Mouse (Mus musculus): ENCODE results near the gene Gab1.

DNA sequence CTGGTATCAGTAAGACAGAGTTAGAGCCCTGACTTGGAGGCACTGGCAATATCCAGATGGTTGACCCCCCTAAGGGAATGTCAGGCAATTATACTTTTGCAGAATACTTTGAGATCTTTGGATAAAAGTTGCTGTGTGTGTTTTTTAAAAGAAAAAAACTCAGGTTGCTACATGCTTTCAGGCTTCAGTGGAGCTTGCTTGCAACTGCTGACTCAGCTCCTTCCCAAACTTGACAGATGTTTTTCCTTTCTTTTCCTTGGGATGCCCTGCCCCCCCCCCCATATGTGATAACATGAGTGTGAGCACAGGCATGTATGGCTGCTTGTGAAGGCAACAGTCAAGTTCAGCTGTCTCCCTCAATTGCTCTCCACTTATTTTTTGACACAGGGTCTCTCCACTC is 48.5 kb upstream of the Gab1 start:
- TF ChIP-seq GATA1 (IDR thresholded peaks at IDR 0.05; ENCODE audit: low read depth, low read length), result no peak
- TF ChIP-seq POLR2AphosphoS5 (IDR thresholded peaks at IDR 0.05; ENCODE audit: borderline replicate concordance, low read depth, low read length), result no peak
- no peak for TF ChIP-seq ZC3H11A (IDR thresholded peaks at IDR 0.05; ENCODE audit: low read depth, low read length)
- no peak for TF ChIP-seq POLR2A (IDR thresholded peaks at IDR 0.05; ENCODE audit: control insufficient read depth in 1 of 2, insufficient read depth in 1 of 2, low read depth in 1 of 2, low read length in 2 of 2, poor library complexity in 1 of 2)
- TF ChIP-seq MAX (IDR thresholded peaks at IDR 0.05; ENCODE audit: low read length), result no peak
- no peak for TF ChIP-seq HCFC1 (IDR thresholded peaks at IDR 0.05; ENCODE audit: low read depth, low read length)
- no peak for TF ChIP-seq CTCF (IDR thresholded peaks at IDR 0.05 in 2 of 3, conservative IDR thresholded peaks at IDR 0.05 in 1 of 3; ENCODE audit: control insufficient read depth in 1 of 3, insufficient read depth in 1 of 3, low read depth in 2 of 3, low read length in 3 of 3, poor library complexity in 1 of 3, severe bottlenecking in 1 of 3)
- no peak for TF ChIP-seq MEF2A (IDR thresholded peaks at IDR 0.05; ENCODE audit: extremely low read depth, insufficient replicate concordance, low read depth, low read length, poor library complexity, severe bottlenecking)
